Mouse (Mus musculus) forebrain, embryonic 14.5 days (tissue): ENCODE measurements around the gene Usb1. TPM values are rescaled to one million over a fixed set of nuclear protein-coding genes. Genes with fewer than 3 reads are reported as not detected.

ENCODE experiments used
- ATAC-seq: fragments of 200-750 bp; cut with Nextera tagmentation; 2 replicates; pipeline ENCODE4 v1.8.0; 2017; ENCODE audit warnings: mild to moderate bottlenecking, moderate library complexity
- DNase-seq: peaks from one replicate; pipeline ENCODE4 v3.0.0-alpha.2; 2015; ENCODE audit warnings: low spot score
- H3K27ac ChIP-seq: fragments of 300-500 bp; sonication (generic); 2 replicates; pipeline ENCODE4 v1.5.1; 2014; ENCODE audit warnings: low read depth, mild to moderate bottlenecking, control low read depth, low read length, moderate library complexity
- H3K27me3 ChIP-seq: fragments of 300-500 bp; sonication (generic); replicated peaks from 2 replicates; pipeline ENCODE4 v1.6.1; 2014; ENCODE audit warnings: low read length, control low read depth, mixed read lengths; ENCODE audit not compliant: control insufficient read depth, insufficient read depth
- H3K36me3 ChIP-seq: fragments of 300-500 bp; sonication (generic); 2 replicates; pipeline ENCODE4 v1.6.1; 2014; ENCODE audit warnings: low read length, control low read depth; ENCODE audit not compliant: control insufficient read depth, insufficient read depth
- H3K4me1 ChIP-seq: fragments of 300-500 bp; sonication (generic); 2 replicates; pipeline ENCODE4 v1.6.1; 2014; ENCODE audit warnings: antibody characterized with exemption, low read length, control low read depth; ENCODE audit not compliant: control insufficient read depth, insufficient read depth
- H3K4me2 ChIP-seq: fragments of 300-500 bp; sonication (generic); 2 replicates; pipeline ENCODE4 v1.6.1; 2014; ENCODE audit warnings: mild to moderate bottlenecking, control low read depth, low read length
- H3K4me3 ChIP-seq: fragments of 300-500 bp; sonication (generic); 2 replicates; pipeline ENCODE4 v1.5.1; 2014; ENCODE audit warnings: low read depth, low read length, control low read depth
- H3K9ac ChIP-seq: fragments of 300-500 bp; sonication (generic); 2 replicates; pipeline ENCODE4 v1.6.1; 2014; ENCODE audit warnings: mild to moderate bottlenecking, low read length, control low read depth, moderate library complexity
- H3K9me3 ChIP-seq: fragments of 300-500 bp; sonication (generic); replicated peaks from 2 replicates; pipeline ENCODE4 v1.6.1; 2016; ENCODE audit warnings: low read length, control low read depth, mixed read lengths; ENCODE audit not compliant: control insufficient read depth
- WGBS: fragments of 180-500 bp; shearing (Covaris S2); extraction: QIAGEN DNeasy Blood & Tissue Kit; methylation state at CpG from one replicate; pipeline ENCODE4 v1.1.7; 2014; 5-methylcytosine and 5-hydroxymethylcytosine counted together
- polyA plus RNA-seq: library from polyadenylated mRNA; unstranded; fragments of >200 nt; fragmentation: Nextera tagmentation; extraction: Ambion mirVana; gene quantifications from 2 replicates; pipeline ENCODE4 v1.2.1, GENCODE M21; 2014

Usb1 gene
- polyA plus RNA-seq: 40.0 and 45.8 TPM in 2 replicates

- Histone ChIP-seq H3K4me3 (peak within 1 kb of the TSS; percentile 68), H3K9me3 (no peaks in the 10 kb centered on the region)
- under 1% methylated on average over 61 of the region's 80 CpGs for WGBS
Measured at GRCm38 (mm10) chr8:95331720-95332436, at the start of gene Usb1, which contains the start of gene Zfp319. TSS of gene Usb1 (plus strand) at chr8:95332284. TSS of gene Zfp319 (minus strand) at chr8:95331950.

GRCm38 (mm10) chr8:95289066-95289650 lies 42.9 kb upstream of the Usb1 start:
- ATAC-seq (no peak), DNase-seq (no peak)
- WGBS: 75% methylated on average over 6 of the region's 6 CpGs
- Histone ChIP-seq H3K9me3 (no peaks in the 10 kb centered on the region), H3K36me3 (no peaks in the 10 kb centered on the region), H3K27me3 (no peaks in the 10 kb centered on the region), H3K4me3 (no peak overlapping the region), H3K4me1 (0 out of 2 replicates have a peak, but pooled peaks cover 2% of the 10 kb centered on the region), H3K9ac (no peak overlapping the region), H3K27ac (no peak overlapping the region), H3K4me2 (no peak overlapping the region)

More at GRCm38 (mm10) chr8:95331720-95332436, at the start of gene Usb1, which contains the start of gene Zfp319:
- Histone ChIP-seq H3K27ac (peak within 1 kb of the TSS; percentile 94), H3K9ac (peak within 1 kb of the TSS; percentile 93), H3K4me2 (peak within 1 kb of the TSS; percentile 69), H3K4me1 (peaks cover 10% of the 10 kb centered on the region), H3K36me3 (peaks cover 28% of the 10 kb centered on the region), H3K27me3 (no peaks in the 10 kb centered on the region)
- peak; percentile 93 for DNase-seq
- peak; percentile 94 for ATAC-seq

GRCm38 (mm10) chr8:95293172-95293571 lies 38.9 kb upstream of the Usb1 start:
- ATAC-seq (no peak), DNase-seq (peak; percentile 23)
- 83% methylated on average over 11 of the region's 11 CpGs for WGBS
- H3K27me3 ChIP-seq: no peaks in the 10 kb centered on the region
- H3K4me2 ChIP-seq: 0 out of 2 replicates have a peak overlapping the region, but pooled peaks have one; percentile 14
- no peak overlapping the region for H3K9ac ChIP-seq
- H3K4me3 ChIP-seq: no peak overlapping the region
- H3K36me3 ChIP-seq: no peaks in the 10 kb centered on the region
- H3K27ac ChIP-seq: 0 out of 2 replicates have a peak overlapping the region, but pooled peaks have one; percentile 1
- no peaks in the 10 kb centered on the region for H3K9me3 ChIP-seq
- 0 out of 2 replicates have a peak, but pooled peaks cover 2% of the 10 kb centered on the region for H3K4me1 ChIP-seq

GRCm38 (mm10) chr8:95293891-95294290 lies 38.2 kb upstream of the Usb1 start:
- 0 out of 2 replicates have a peak overlapping the region, but pooled peaks have one; percentile 1 for H3K27ac ChIP-seq
- H3K4me2 ChIP-seq: 0 out of 2 replicates have a peak overlapping the region, but pooled peaks have one; percentile 14
- H3K9me3 ChIP-seq: no peaks in the 10 kb centered on the region
- H3K9ac ChIP-seq: no peak overlapping the region
- no peaks in the 10 kb centered on the region for H3K27me3 ChIP-seq
- ATAC-seq (peak; percentile 66), DNase-seq (peak; percentile 58)
- WGBS: 53% methylated on average over 7 of the region's 7 CpGs
- no peak overlapping the region for H3K4me3 ChIP-seq
- H3K36me3 ChIP-seq: no peaks in the 10 kb centered on the region
- H3K4me1 ChIP-seq: 0 out of 2 replicates have a peak, but pooled peaks cover 2% of the 10 kb centered on the region

- Histone ChIP-seq H3K9ac (no peak overlapping the region), H3K4me2 (no peak overlapping the region), H3K27ac (no peak overlapping the region), H3K4me1 (no peaks in the 10 kb centered on the region), H3K4me3 (no peak overlapping the region), H3K36me3 (no peaks in the 10 kb centered on the region), H3K27me3 (no peaks in the 10 kb centered on the region), H3K9me3 (no peaks in the 10 kb centered on the region)
- WGBS: 27% methylated on average over 5 of the region's 5 CpGs
- DNase-seq (peak; percentile 63), ATAC-seq (no peak)
Measured at GRCm38 (mm10) chr8:95302410-95302809, 29.7 kb upstream of the Usb1 start.

GRCm38 (mm10) chr8:95305526-95305925 lies 26.6 kb upstream of the Usb1 start:
- Histone ChIP-seq H3K9me3 (no peaks in the 10 kb centered on the region), H3K27me3 (no peaks in the 10 kb centered on the region), H3K4me3 (no peak overlapping the region), H3K36me3 (no peaks in the 10 kb centered on the region), H3K4me1 (peaks cover 1% of the 10 kb centered on the region; the same call in 1 of the 2 replicates), H3K27ac (no peak overlapping the region), H3K9ac (no peak overlapping the region), H3K4me2 (no peak overlapping the region)
- ATAC-seq (no peak), DNase-seq (no peak)
- 81% methylated on average over 4 of the region's 4 CpGs for WGBS

- DNase-seq: no peak
- H3K4me2 ChIP-seq: no peak within 1 kb of the TSS
- no peak within 1 kb of the TSS for H3K4me3 ChIP-seq
- peaks cover 4% of the 10 kb centered on the region; the same call in 1 of the 2 replicates for H3K4me1 ChIP-seq
- H3K27ac ChIP-seq: no peak within 1 kb of the TSS
- H3K27me3 ChIP-seq: no peaks in the 10 kb centered on the region
- H3K36me3 ChIP-seq: no peaks in the 10 kb centered on the region
- WGBS: 51% methylated on average over 6 of the region's 6 CpGs
- H3K9me3 ChIP-seq: no peaks in the 10 kb centered on the region
- no peak for ATAC-seq
- H3K9ac ChIP-seq: no peak within 1 kb of the TSS
Measured at GRCm38 (mm10) chr8:95306431-95306830, 25.7 kb upstream of the Usb1 start, which contains the start of gene Cngb1. TSS of gene Cngb1 (minus strand) at chr8:95306585.

- peak; percentile 73 for ATAC-seq
- Histone ChIP-seq H3K27ac (peak within 1 kb of the TSS; percentile 33; the same call in 1 of the 2 replicates), H3K4me1 (peaks cover 4% of the 10 kb centered on the region; the same call in 1 of the 2 replicates), H3K4me2 (0 out of 2 replicates have a peak within 1 kb of the TSS, but pooled peaks have one; percentile 7), H3K4me3 (no peak within 1 kb of the TSS), H3K27me3 (no peaks in the 10 kb centered on the region), H3K9me3 (no peaks in the 10 kb centered on the region), H3K36me3 (no peaks in the 10 kb centered on the region), H3K9ac (no peak within 1 kb of the TSS)
- 17% methylated on average over 6 of the region's 6 CpGs for WGBS
- DNase-seq: peak; percentile 58
Measured at GRCm38 (mm10) chr8:95310342-95310970, 21.6 kb upstream of the Usb1 start, which contains the start of gene Tepp. TSS of gene Tepp (plus strand) at chr8:95310566.
